Mouse (Mus musculus): ENCODE measurements around the gene Sel1l3. TPM values are rescaled to one million over a fixed set of nuclear protein-coding genes. Genes with fewer than 3 reads are reported as not detected.

Gene Sel1l3
- polyA plus RNA-seq, 1 experiment from 2014 or later, result 3.3 TPM

DNA sequence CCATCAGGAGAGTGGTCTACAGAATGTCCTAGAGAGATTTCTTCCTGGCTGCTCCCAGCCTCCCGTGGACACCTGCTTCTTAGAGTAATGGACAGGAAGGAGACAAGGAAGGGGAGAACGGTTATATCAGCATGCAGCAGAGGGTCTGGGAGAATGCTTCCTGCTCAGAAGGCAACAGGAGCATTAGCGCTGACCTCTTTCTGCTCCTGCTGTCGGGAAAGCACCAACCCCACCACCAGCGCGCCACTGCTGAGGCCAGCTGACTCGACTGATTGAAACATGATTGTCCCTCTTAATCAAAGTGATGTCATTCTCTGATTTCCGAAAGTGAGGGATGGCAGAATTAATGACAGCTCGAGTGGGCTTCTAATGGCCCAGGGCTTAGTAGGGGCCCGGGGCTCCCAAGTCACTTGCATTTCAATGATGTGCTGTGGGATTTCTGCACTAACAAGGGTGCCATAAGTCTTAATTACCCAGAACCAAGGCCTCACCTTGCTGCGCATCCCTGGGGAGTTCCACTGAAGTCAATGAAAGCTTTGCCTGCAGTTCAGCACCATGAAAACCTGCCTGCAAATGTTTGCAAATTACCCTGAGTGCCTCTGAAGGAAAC is 26.2 kb upstream of the Sel1l3 start:
- DNase-seq (ENCODE audit: extremely low spot score, low spot score), result no peak
- Histone ChIP-seq H3K9me3 (no peaks in the 10 kb centered on the region), H3K4me1 (peaks cover 36% of the 10 kb centered on the region), H3K4me3 (no peak overlapping the region), H3K36me3 (replicated peaks) (no peaks in the 10 kb centered on the region), H3K27ac (no peak overlapping the region), H3K27me3 (ENCODE audit: poor library complexity, severe bottlenecking) (no peaks in the 10 kb centered on the region)
- 60% methylated on average over 11 of the region's 11 CpGs for WGBS

DNA sequence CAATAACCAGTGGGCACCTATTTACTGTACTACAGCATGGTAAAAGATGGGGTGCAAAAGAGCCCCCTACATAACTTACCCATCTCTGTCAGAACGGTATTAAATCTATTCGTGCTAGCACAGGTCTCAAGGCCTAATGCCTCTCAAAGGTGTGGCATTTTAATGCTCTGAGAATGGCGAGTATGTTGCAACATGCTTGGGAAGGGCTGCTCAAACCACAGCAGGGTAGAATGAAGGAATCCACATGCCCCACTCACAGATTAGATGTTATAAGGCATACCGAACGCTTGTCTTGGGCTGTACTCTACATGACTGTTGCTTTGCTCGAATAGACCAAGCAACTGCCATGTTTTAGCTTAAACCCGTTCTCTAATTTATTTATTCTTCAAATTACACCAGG is 25.5 kb upstream of the Sel1l3 start:
- Histone ChIP-seq H3K9me3 (no peaks in the 10 kb centered on the region), H3K27me3 (ENCODE audit: poor library complexity, severe bottlenecking) (no peaks in the 10 kb centered on the region), H3K4me1 (peaks cover 36% of the 10 kb centered on the region), H3K4me3 (no peak overlapping the region), H3K27ac (no peak overlapping the region), H3K36me3 (replicated peaks) (no peaks in the 10 kb centered on the region)
- 91% methylated on average over 7 of the region's 7 CpGs for WGBS
- no peak for DNase-seq (ENCODE audit: extremely low spot score, low spot score)

GRCm38 (mm10) chr5:53238761-53239160 is 25.0 kb upstream of the Sel1l3 start:
- Histone ChIP-seq H3K9me3 (no peaks in the 10 kb centered on the region), H3K27me3 (ENCODE audit: poor library complexity, severe bottlenecking) (no peaks in the 10 kb centered on the region), H3K36me3 (replicated peaks) (no peaks in the 10 kb centered on the region), H3K27ac (no peak overlapping the region), H3K4me1 (peaks cover 36% of the 10 kb centered on the region), H3K4me3 (no peak overlapping the region)
- WGBS, result 80% methylated on average over 7 of the region's 7 CpGs
- no peak for DNase-seq (ENCODE audit: extremely low spot score, low spot score)

DNA sequence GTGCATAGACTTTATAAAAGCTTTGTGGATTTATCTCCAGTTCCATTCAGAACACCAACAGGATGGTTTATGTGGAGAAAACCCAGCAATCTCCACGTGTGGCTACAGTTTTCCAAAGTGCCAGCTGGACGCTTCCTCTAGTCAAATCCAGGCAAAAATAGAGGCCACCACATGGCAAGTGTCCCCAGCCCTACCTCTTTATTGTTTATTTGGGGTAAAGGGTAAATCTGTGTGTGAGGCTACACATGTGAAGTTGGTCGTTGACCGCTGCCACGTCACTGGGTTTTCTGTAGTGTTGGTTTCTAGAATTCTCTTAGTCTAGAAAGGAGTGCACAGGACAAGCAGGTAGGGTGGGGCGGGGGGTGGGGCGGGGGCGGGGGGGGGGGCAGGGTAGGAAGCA is 23.0 kb upstream of the Sel1l3 start:
- whole genome bisulfite sequencing, result 82% methylated on average over 8 of the region's 8 CpGs
- peaks cover 36% of the 10 kb centered on the region for H3K4me1 ChIP-seq
- no peak for DNase-seq (ENCODE audit: extremely low spot score, low spot score)
- no peaks in the 10 kb centered on the region for H3K36me3 ChIP-seq (replicated peaks)
- no peak overlapping the region for H3K27ac ChIP-seq
- no peaks in the 10 kb centered on the region for H3K27me3 ChIP-seq (ENCODE audit: poor library complexity, severe bottlenecking)
- H3K4me3 ChIP-seq, result no peak overlapping the region
- H3K9me3 ChIP-seq, result no peaks in the 10 kb centered on the region

GRCm38 (mm10) chr5:53236136-53236535 is 22.4 kb upstream of the Sel1l3 start:
- H3K27me3 ChIP-seq (ENCODE audit: poor library complexity, severe bottlenecking), result no peaks in the 10 kb centered on the region
- H3K9me3 ChIP-seq, result no peaks in the 10 kb centered on the region
- DNase-seq (ENCODE audit: extremely low spot score, low spot score), result no peak
- H3K4me3 ChIP-seq, result no peak overlapping the region
- no peaks in the 10 kb centered on the region for H3K36me3 ChIP-seq (replicated peaks)
- WGBS, result 60% methylated on average over 5 of the region's 5 CpGs
- H3K4me1 ChIP-seq, result peaks cover 34% of the 10 kb centered on the region
- no peak overlapping the region for H3K27ac ChIP-seq

GRCm38 (mm10) chr5:53235551-53235950 is 21.8 kb upstream of the Sel1l3 start:
- H3K4me3 ChIP-seq, result no peak overlapping the region
- no peaks in the 10 kb centered on the region for H3K27me3 ChIP-seq (ENCODE audit: poor library complexity, severe bottlenecking)
- DNase-seq (ENCODE audit: extremely low spot score, low spot score), result no peak
- no peaks in the 10 kb centered on the region for H3K36me3 ChIP-seq (replicated peaks)
- no peaks in the 10 kb centered on the region for H3K9me3 ChIP-seq
- peaks cover 28% of the 10 kb centered on the region for H3K4me1 ChIP-seq
- WGBS, result 24% methylated on average over 4 of the region's 4 CpGs
- H3K27ac ChIP-seq, result peak overlapping the region; percentile 67

DNA sequence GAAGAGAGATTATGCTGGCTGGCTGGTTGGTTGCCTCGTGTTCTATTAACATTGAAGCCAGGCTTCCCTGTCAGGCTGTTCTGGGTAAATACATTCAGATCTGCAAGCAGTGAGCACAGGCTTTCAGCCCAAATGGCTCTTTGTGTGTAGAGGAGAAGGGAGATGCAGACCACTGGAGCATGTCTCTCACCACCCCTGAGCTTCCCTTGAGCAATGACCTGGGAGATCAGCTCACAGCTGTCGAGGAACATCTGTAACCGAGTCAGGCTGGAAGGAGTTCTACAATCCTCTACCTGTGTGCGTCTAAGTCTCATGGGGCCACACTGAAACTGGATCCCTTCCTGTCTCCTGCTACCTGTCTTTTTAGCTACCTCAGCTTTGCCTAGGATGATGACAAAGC is 16.8 kb upstream of the Sel1l3 start:
- no peaks in the 10 kb centered on the region for H3K27me3 ChIP-seq (ENCODE audit: poor library complexity, severe bottlenecking)
- no peak overlapping the region for H3K27ac ChIP-seq
- DNase-seq (ENCODE audit: extremely low spot score, low spot score), result no peak
- no peaks in the 10 kb centered on the region for H3K9me3 ChIP-seq
- WGBS, result 67% methylated on average over 4 of the region's 4 CpGs
- no peak overlapping the region for H3K4me3 ChIP-seq
- H3K36me3 ChIP-seq (replicated peaks), result no peaks in the 10 kb centered on the region
- peaks cover 3% of the 10 kb centered on the region for H3K4me1 ChIP-seq

- H3K4me1 ChIP-seq, result no peaks in the 10 kb centered on the region
- no peak for DNase-seq (ENCODE audit: extremely low spot score, low spot score)
- H3K27ac ChIP-seq, result no peak overlapping the region
- H3K4me3 ChIP-seq, result no peak overlapping the region
- H3K9me3 ChIP-seq, result no peaks in the 10 kb centered on the region
- WGBS, result 94% methylated on average over 13 of the region's 13 CpGs
- H3K27me3 ChIP-seq (ENCODE audit: poor library complexity, severe bottlenecking), result no peaks in the 10 kb centered on the region
- no peaks in the 10 kb centered on the region for H3K36me3 ChIP-seq (replicated peaks)
Observed at GRCm38 (mm10) chr5:53225434-53225833, 11.7 kb upstream of the Sel1l3 start.

DNA sequence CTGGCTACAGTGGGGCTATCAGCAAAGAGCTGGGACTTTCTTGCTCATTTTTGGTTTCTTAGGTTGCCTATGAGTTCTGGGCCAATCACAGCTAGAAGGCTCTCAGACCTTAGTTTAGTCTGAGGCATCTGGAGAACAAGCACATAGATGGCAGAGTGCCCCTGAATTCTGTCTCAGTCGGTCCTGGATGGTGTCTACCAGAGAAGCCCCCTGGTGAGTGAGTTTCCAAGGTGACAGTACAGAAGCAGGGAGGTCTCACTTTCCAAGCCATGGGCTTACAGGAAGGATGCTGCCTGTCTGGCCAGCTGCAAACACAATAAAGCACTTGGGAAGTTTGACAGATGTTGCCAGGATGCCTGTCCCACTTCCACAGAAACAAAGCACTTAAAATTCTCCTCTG is 1.1 kb upstream of the Sel1l3 start:
- 0% methylated on average over 1 of the region's 1 CpGs for WGBS
- H3K36me3 ChIP-seq (replicated peaks), result no peaks in the 10 kb centered on the region
- H3K27me3 ChIP-seq (ENCODE audit: poor library complexity, severe bottlenecking), result peaks cover 67% of the 10 kb centered on the region
- H3K9me3 ChIP-seq, result no peaks in the 10 kb centered on the region
- H3K27ac ChIP-seq, result peak overlapping the region; percentile 88; the same call in 1 of the 2 replicates
- peak overlapping the region; percentile 75; the same call in 1 of the 2 replicates for H3K4me3 ChIP-seq
- DNase-seq (ENCODE audit: extremely low spot score, low spot score), result no peak
- peaks cover 31% of the 10 kb centered on the region for H3K4me1 ChIP-seq

GRCm38 (mm10) chr5:53214362-53214761 is 635 bp upstream of the Sel1l3 start:
- 10% methylated on average over 5 of the region's 5 CpGs for WGBS
- Histone ChIP-seq H3K4me3 (peak overlapping the region; percentile 75), H3K27ac (peak overlapping the region; percentile 88), H3K4me1 (peaks cover 35% of the 10 kb centered on the region), H3K27me3 (ENCODE audit: poor library complexity, severe bottlenecking) (peaks cover 71% of the 10 kb centered on the region), H3K36me3 (replicated peaks) (no peaks in the 10 kb centered on the region), H3K9me3 (no peaks in the 10 kb centered on the region)
- no peak for DNase-seq (ENCODE audit: extremely low spot score, low spot score)

GRCm38 (mm10) chr5:53212782-53213710 is 681 bp downstream of the Sel1l3 start:
- Histone ChIP-seq H3K4me1 (peaks cover 37% of the 10 kb centered on the region), H3K27ac (peak overlapping the region; percentile 88), H3K4me3 (peak overlapping the region; percentile 75), H3K9me3 (no peaks in the 10 kb centered on the region), H3K36me3 (replicated peaks) (no peaks in the 10 kb centered on the region), H3K27me3 (ENCODE audit: poor library complexity, severe bottlenecking) (peaks cover 71% of the 10 kb centered on the region)
- DNase-seq (ENCODE audit: extremely low spot score, low spot score), result peak; percentile 38
- WGBS, result 1% methylated on average over 87 of the region's 99 CpGs

DNA sequence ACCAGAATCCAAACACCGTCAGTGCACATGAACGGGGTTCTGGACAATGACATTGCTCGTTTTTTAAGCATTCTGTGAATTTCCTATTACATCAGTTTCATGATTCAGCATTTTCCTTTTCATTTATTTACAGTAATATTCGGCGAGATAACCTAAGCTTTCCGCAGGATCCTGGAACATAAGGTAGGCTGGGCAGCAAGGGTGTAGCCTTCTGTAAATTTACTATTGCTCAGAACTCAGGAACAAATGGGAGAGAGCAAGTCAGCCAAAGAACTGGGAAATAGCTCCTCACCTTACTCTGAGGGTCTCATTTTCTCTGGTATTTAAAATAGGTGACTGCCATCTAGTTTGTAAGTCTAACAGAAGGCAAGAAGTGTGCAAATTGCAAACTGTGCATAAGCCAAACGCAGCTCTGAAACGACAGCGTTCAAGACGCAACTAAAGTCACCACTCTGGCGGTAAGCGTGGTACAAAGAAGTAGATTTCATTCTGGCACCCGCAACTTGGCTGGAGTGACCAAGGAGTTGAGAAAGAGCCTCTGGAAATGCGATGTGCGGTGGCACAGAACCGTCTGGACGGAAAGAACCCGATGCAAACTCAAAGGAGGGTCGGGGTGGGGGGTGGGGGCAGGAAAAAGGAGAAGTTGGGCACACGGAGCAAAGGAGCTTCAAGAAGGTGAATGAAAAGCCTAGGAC is 1.5 kb downstream of the Sel1l3 start:
- Histone ChIP-seq H3K27ac (peak overlapping the region; percentile 88), H3K9me3 (no peaks in the 10 kb centered on the region), H3K36me3 (replicated peaks) (no peaks in the 10 kb centered on the region), H3K4me1 (peaks cover 37% of the 10 kb centered on the region), H3K27me3 (ENCODE audit: poor library complexity, severe bottlenecking) (peaks cover 71% of the 10 kb centered on the region), H3K4me3 (peak overlapping the region; percentile 75)
- DNase-seq (ENCODE audit: extremely low spot score, low spot score), result peak; percentile 23
- WGBS, result 23% methylated on average over 20 of the region's 20 CpGs

- WGBS, result 64% methylated on average over 6 of the region's 6 CpGs
- H3K27me3 ChIP-seq (ENCODE audit: poor library complexity, severe bottlenecking), result peaks cover 66% of the 10 kb centered on the region
Observed at GRCm38 (mm10) chr5:53211241-53211640, 2.5 kb downstream of the Sel1l3 start.

More at GRCm38 (mm10) chr5:53211241-53211640, 2.5 kb downstream of the Sel1l3 start:
- H3K4me3 ChIP-seq, result no peak overlapping the region
- H3K4me1 ChIP-seq, result peaks cover 37% of the 10 kb centered on the region
- H3K27ac ChIP-seq, result no peak overlapping the region
- H3K36me3 ChIP-seq (replicated peaks), result no peaks in the 10 kb centered on the region
- no peaks in the 10 kb centered on the region for H3K9me3 ChIP-seq
- DNase-seq (ENCODE audit: extremely low spot score, low spot score), result no peak

Data from forebrain, embryonic 10.5 days (tissue).